Mouse (Mus musculus): ENCODE results near the gene Arhgap10. TPM values are rescaled to one million over a fixed set of nuclear protein-coding genes. Genes with fewer than 3 reads are reported as not detected.

Gene Arhgap10
- polyA plus RNA-seq, 1 experiment = 17.6 TPM

DNA sequence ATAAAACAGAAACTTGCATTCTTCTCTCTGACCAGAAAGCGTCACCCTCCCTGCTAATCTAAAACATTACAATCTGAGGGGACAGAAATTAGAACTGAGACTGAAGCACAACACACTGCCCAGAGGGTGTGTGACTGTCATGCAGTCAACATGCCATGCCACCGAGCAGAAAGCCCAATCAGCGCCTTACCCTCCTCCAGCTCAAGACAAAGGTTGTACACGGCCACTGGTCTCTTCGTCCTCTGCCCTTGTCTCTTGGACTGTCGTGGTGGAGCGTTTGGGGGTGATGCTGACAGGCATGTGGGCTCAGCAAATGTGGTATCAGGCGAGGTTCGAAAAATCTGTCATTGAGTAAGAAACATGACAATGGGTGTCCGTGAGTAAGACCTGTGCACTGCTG lies 207.2 kb downstream of the Arhgap10 start:
- Histone ChIP-seq H3K27me3 (ENCODE audit: control insufficient read depth, insufficient read depth, insufficient read length) (no peaks in the 10 kb centered on the region), H3K79me2 (ENCODE audit: control insufficient read depth, insufficient read depth) (no peaks in the 10 kb centered on the region), H3K79me3 (ENCODE audit: low read depth) (peaks cover 2% of the 10 kb centered on the region), H3K36me3 (ENCODE audit: control insufficient read depth, insufficient read depth) (peaks cover 30% of the 10 kb centered on the region), H3K4me3 (ENCODE audit: insufficient read depth, poor library complexity, severe bottlenecking) (no peak overlapping the region), H3ac (ENCODE audit: control insufficient read depth, insufficient read length, low read depth) (no peak overlapping the region)
- no peak for TF ChIP-seq MYOD1 (IDR thresholded peaks at IDR 0.05; ENCODE audit: control insufficient read depth, insufficient read length, low read depth)
- no peak for TF ChIP-seq MAX (IDR thresholded peaks at IDR 0.05)
- TF ChIP-seq CEBPB (IDR thresholded peaks at IDR 0.05; ENCODE audit: low read depth) = no peak
- no peak for TF ChIP-seq MYOG (IDR thresholded peaks at IDR 0.05; ENCODE audit: control insufficient read depth, extremely low read depth, insufficient read length)
- no peak for TF ChIP-seq USF1 (IDR thresholded peaks at IDR 0.05; ENCODE audit: low read depth)
- no peak for TF ChIP-seq FOSL1 (IDR thresholded peaks at IDR 0.05; ENCODE audit: insufficient read depth, low read length, poor library complexity, severe bottlenecking)
- TF ChIP-seq CTCF (IDR thresholded peaks at IDR 0.05; ENCODE audit: control insufficient read depth, insufficient read depth, insufficient read length) = no peak

DNA sequence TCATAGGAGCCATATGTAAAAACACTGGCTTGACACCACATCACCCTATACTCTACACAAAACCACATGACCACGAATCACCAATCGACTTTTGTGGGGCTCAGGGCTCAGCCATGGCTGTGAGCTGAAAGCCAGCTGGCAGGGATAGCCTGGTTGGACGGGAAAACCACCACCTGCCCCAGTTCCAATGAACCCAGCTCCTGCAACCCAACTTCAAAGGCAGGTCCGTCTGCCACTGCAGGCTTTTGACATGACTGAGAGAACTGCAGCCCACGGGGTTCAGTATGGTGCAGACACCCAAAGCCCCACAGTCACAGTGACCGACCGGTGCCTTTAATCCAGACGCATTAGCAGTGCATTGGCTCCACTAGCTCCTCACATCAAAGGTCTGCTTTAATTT lies 207.7 kb downstream of the Arhgap10 start:
- TF ChIP-seq FOSL1 (IDR thresholded peaks at IDR 0.05; ENCODE audit: insufficient read depth, low read length, poor library complexity, severe bottlenecking) (no peak), CEBPB (IDR thresholded peaks at IDR 0.05; ENCODE audit: low read depth) (no peak)

DNA sequence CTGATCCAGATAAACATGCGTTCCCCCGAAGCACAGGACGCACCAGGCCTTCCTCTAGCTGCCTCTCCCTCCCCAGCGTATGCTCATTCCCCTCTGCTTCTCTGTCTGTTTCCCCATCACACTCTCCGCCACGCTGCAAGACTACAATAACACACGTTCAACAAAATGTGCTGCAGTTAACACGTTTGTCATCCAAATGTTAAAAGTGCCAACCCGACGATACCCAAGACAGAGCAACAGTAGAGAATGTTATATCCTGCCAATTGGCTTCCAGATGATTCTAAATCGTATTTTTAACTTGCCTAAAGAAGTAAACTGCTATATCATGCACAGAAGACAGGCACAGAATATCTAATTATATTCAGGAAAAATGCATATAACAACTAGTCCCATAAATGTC lies 223.2 kb downstream of the Arhgap10 start:
- H3K79me3 ChIP-seq (ENCODE audit: low read depth) = no peaks in the 10 kb centered on the region
- H3K27me3 ChIP-seq (ENCODE audit: control insufficient read depth, insufficient read depth, insufficient read length) = no peaks in the 10 kb centered on the region
- no peak overlapping the region for H3K4me3 ChIP-seq (ENCODE audit: insufficient read depth, poor library complexity, severe bottlenecking)
- peaks cover 18% of the 10 kb centered on the region for H3K36me3 ChIP-seq (ENCODE audit: control insufficient read depth, insufficient read depth)
- no peaks in the 10 kb centered on the region for H3K79me2 ChIP-seq (ENCODE audit: control insufficient read depth, insufficient read depth)
- no peak overlapping the region for H3ac ChIP-seq (ENCODE audit: control insufficient read depth, insufficient read length, low read depth)
- TF ChIP-seq FOSL1 (IDR thresholded peaks at IDR 0.05; ENCODE audit: insufficient read depth, low read length, poor library complexity, severe bottlenecking) (no peak), MYOG (IDR thresholded peaks at IDR 0.05; ENCODE audit: control insufficient read depth, extremely low read depth, insufficient read length) (no peak), CTCF (IDR thresholded peaks at IDR 0.05; ENCODE audit: control insufficient read depth, insufficient read depth, insufficient read length) (no peak), MYOD1 (IDR thresholded peaks at IDR 0.05; ENCODE audit: control insufficient read depth, insufficient read length, low read depth) (no peak), CEBPB (IDR thresholded peaks at IDR 0.05; ENCODE audit: low read depth) (no peak), MAX (IDR thresholded peaks at IDR 0.05) (no peak), USF1 (IDR thresholded peaks at IDR 0.05; ENCODE audit: low read depth) (no peak)

More for the DNA sequence above, 207.7 kb downstream of the Arhgap10 start:
- Histone ChIP-seq H3K36me3 (ENCODE audit: control insufficient read depth, insufficient read depth) (peaks cover 27% of the 10 kb centered on the region), H3K4me3 (ENCODE audit: insufficient read depth, poor library complexity, severe bottlenecking) (no peak overlapping the region), H3ac (ENCODE audit: control insufficient read depth, insufficient read length, low read depth) (no peak overlapping the region), H3K27me3 (ENCODE audit: control insufficient read depth, insufficient read depth, insufficient read length) (no peaks in the 10 kb centered on the region), H3K79me2 (ENCODE audit: control insufficient read depth, insufficient read depth) (no peaks in the 10 kb centered on the region), H3K79me3 (ENCODE audit: low read depth) (peaks cover 2% of the 10 kb centered on the region)

DNA sequence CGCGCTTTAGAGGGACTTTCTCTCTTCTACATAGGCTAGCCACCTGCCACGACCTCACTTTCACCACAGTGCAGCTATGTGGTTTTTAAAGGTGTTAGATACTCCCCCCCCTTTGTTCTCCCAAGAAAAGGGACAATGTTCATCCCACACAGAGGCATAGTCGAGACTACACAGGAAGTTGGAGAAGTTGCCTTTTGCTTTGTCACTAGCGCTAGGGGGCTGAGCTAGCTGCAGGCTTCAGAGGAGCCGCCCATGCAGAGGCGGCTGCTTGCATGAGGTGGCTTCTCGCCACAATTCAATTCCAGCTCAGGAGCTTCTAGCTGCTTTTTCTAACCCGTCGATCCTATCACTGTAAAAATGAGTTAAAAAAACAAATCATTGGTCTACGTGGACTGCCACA lies 225.1 kb downstream of the Arhgap10 start:
- no peaks in the 10 kb centered on the region for H3K79me2 ChIP-seq (ENCODE audit: control insufficient read depth, insufficient read depth)
- no peaks in the 10 kb centered on the region for H3K27me3 ChIP-seq (ENCODE audit: control insufficient read depth, insufficient read depth, insufficient read length)
- no peaks in the 10 kb centered on the region for H3K79me3 ChIP-seq (ENCODE audit: low read depth)
- TF ChIP-seq MAX (IDR thresholded peaks at IDR 0.05) (no peak), FOSL1 (IDR thresholded peaks at IDR 0.05; ENCODE audit: insufficient read depth, low read length, poor library complexity, severe bottlenecking) (no peak), MYOG (IDR thresholded peaks at IDR 0.05; ENCODE audit: control insufficient read depth, extremely low read depth, insufficient read length) (no peak), CTCF (IDR thresholded peaks at IDR 0.05; ENCODE audit: control insufficient read depth, insufficient read depth, insufficient read length) (no peak), USF1 (IDR thresholded peaks at IDR 0.05; ENCODE audit: low read depth) (no peak), MYOD1 (IDR thresholded peaks at IDR 0.05; ENCODE audit: control insufficient read depth, insufficient read length, low read depth) (no peak), CEBPB (IDR thresholded peaks at IDR 0.05; ENCODE audit: low read depth) (no peak)
- H3ac ChIP-seq (ENCODE audit: control insufficient read depth, insufficient read length, low read depth) = no peak overlapping the region
- peaks cover 15% of the 10 kb centered on the region for H3K36me3 ChIP-seq (ENCODE audit: control insufficient read depth, insufficient read depth)
- no peak overlapping the region for H3K4me3 ChIP-seq (ENCODE audit: insufficient read depth, poor library complexity, severe bottlenecking)

DNA sequence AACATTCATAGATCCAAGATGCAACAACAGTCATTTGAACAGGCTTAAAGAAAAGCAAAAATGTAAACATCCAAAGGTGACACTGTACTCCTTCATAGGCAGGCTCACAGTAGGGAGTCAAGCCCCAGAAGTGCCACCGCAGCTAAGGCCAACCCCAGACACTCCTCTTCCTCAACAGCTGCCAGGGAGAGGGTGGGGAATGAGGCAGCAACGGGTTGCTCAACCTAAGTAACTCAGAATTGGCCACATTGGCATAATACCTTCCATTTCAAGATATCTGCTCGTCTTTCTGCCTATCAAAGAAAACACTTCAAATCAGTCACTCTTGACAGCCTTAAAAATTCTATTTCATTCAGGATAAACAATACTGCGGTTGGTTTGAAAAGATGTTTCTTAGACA lies 225.6 kb downstream of the Arhgap10 start:
- H3K79me3 ChIP-seq (ENCODE audit: low read depth) = peaks cover 3% of the 10 kb centered on the region
- TF ChIP-seq USF1 (IDR thresholded peaks at IDR 0.05; ENCODE audit: low read depth) (no peak), MAX (IDR thresholded peaks at IDR 0.05) (no peak), FOSL1 (IDR thresholded peaks at IDR 0.05; ENCODE audit: insufficient read depth, low read length, poor library complexity, severe bottlenecking) (no peak), MYOG (IDR thresholded peaks at IDR 0.05; ENCODE audit: control insufficient read depth, extremely low read depth, insufficient read length) (no peak), CEBPB (IDR thresholded peaks at IDR 0.05; ENCODE audit: low read depth) (no peak), MYOD1 (IDR thresholded peaks at IDR 0.05; ENCODE audit: control insufficient read depth, insufficient read length, low read depth) (no peak), CTCF (IDR thresholded peaks at IDR 0.05; ENCODE audit: control insufficient read depth, insufficient read depth, insufficient read length) (no peak)
- no peaks in the 10 kb centered on the region for H3K79me2 ChIP-seq (ENCODE audit: control insufficient read depth, insufficient read depth)

DNA sequence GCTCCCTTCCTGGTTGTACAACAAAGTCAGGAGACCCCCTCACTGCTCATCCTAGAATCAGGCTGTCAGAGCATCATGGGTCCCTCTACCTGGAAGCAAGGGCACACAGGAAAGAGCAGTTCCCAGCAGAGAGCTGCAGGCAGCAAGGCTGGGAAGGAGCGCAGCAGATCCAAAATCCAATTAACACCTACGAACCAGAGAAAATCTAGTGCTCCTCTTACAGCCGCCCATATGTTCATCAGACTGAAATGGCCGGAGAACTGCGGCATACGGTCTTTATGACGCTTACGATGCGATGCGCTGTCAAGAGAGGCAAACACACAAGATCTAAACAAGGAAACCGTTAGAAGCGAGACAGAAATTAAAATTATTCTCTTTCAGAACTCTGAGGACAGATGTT lies 229.3 kb downstream of the Arhgap10 start:
- Histone ChIP-seq H3K79me3 (ENCODE audit: low read depth) (peaks cover 4% of the 10 kb centered on the region), H3K27me3 (ENCODE audit: control insufficient read depth, insufficient read depth, insufficient read length) (no peaks in the 10 kb centered on the region)
- no peak for TF ChIP-seq CTCF (IDR thresholded peaks at IDR 0.05; ENCODE audit: control insufficient read depth, insufficient read depth, insufficient read length)
- TF ChIP-seq MYOD1 (IDR thresholded peaks at IDR 0.05; ENCODE audit: control insufficient read depth, insufficient read length, low read depth) = no peak
- no peak for TF ChIP-seq USF1 (IDR thresholded peaks at IDR 0.05; ENCODE audit: low read depth)
- TF ChIP-seq MAX (IDR thresholded peaks at IDR 0.05) = no peak
- no peak for TF ChIP-seq CEBPB (IDR thresholded peaks at IDR 0.05; ENCODE audit: low read depth)
- no peak for TF ChIP-seq FOSL1 (IDR thresholded peaks at IDR 0.05; ENCODE audit: insufficient read depth, low read length, poor library complexity, severe bottlenecking)
- TF ChIP-seq MYOG (IDR thresholded peaks at IDR 0.05; ENCODE audit: control insufficient read depth, extremely low read depth, insufficient read length) = no peak

More for the DNA sequence above, 225.6 kb downstream of the Arhgap10 start:
- H3K4me3 ChIP-seq (ENCODE audit: insufficient read depth, poor library complexity, severe bottlenecking) = no peak overlapping the region
- no peak overlapping the region for H3ac ChIP-seq (ENCODE audit: control insufficient read depth, insufficient read length, low read depth)
- peaks cover 13% of the 10 kb centered on the region for H3K36me3 ChIP-seq (ENCODE audit: control insufficient read depth, insufficient read depth)
- no peaks in the 10 kb centered on the region for H3K27me3 ChIP-seq (ENCODE audit: control insufficient read depth, insufficient read depth, insufficient read length)

More for the DNA sequence above, 229.3 kb downstream of the Arhgap10 start:
- Histone ChIP-seq H3K4me3 (ENCODE audit: insufficient read depth, poor library complexity, severe bottlenecking) (no peak overlapping the region), H3K36me3 (ENCODE audit: control insufficient read depth, insufficient read depth) (peaks cover 4% of the 10 kb centered on the region), H3K79me2 (ENCODE audit: control insufficient read depth, insufficient read depth) (no peaks in the 10 kb centered on the region), H3ac (ENCODE audit: control insufficient read depth, insufficient read length, low read depth) (no peak overlapping the region)
